In the genomic region with DNA sequence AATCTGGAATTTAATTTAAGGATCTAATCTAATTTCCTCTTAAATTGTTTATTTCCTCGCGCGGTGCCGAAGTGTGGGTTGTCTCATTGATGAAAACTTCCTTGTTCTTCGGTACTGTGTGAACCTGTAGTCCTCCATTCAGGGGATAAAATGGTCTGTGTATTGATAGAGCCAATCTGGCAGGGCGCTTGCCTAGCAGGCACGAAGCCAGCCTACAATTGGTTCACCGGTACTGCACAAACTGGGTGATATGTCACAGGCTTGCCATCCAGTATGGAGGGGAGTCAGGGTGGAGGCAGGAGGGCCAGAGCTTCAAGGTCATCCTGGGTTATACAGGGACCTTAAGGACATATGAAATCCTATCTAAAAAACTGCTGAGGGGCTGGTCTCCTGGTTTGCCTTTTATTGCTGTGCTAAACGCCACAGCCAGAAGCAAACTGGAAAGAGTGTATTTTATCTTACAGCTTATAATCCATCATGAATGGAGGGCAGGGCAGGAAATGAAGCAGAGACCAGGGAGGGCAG, we compare ENCODE assay signal across 13 mouse cellular contexts.
"Had no signal": no experiment of that assay in that cellular context is flagged by ENCODE, and none has a peak within 500 bp of the region (broad histone marks: within the 10 kb centered on the region; RNA-seq: fewer than 3 reads in every experiment).

No protein-coding gene starts in this region.

- H3K27ac ChIP-seq: limb, embryonic 12.5 days; limb, embryonic 15.5 days; liver, embryonic 13.5 days had no signal

- H3K4me2 ChIP-seq: limb, embryonic 12.5 days; limb, embryonic 15.5 days; liver, embryonic 13.5 days; midbrain, embryonic 11.5 days had no signal

- H3K9me3 ChIP-seq: limb, embryonic 12.5 days; limb, embryonic 15.5 days had no signal

- H3K27me3 ChIP-seq: limb, embryonic 12.5 days; limb, embryonic 15.5 days; liver, embryonic 13.5 days had no signal

- H3K36me3 ChIP-seq: limb, embryonic 12.5 days; limb, embryonic 15.5 days; liver, embryonic 13.5 days had no signal

- H3K4me1 ChIP-seq: limb, embryonic 12.5 days; limb, embryonic 15.5 days; liver, embryonic 13.5 days had no signal

- DNase-seq: kidney, postnatal 14 days; kidney, postnatal 4 days; left cerebral cortex, postnatal 4 days; liver, embryonic 13.5 days; lung, adult 2 months; lung, postnatal 14 days; lung, postnatal 4 days; midbrain, embryonic 14.5 days; thymus, adult 18-20 months; thymus, postnatal 36 days had no signal

- H3K4me3 ChIP-seq: limb, embryonic 12.5 days; limb, embryonic 15.5 days; liver, embryonic 13.5 days had no signal

- H3K9ac ChIP-seq: limb, embryonic 12.5 days; limb, embryonic 15.5 days; liver, embryonic 13.5 days had no signal
